Mouse (Mus musculus) spleen, embryonic (tissue): Measurements from ENCODE around the gene Mecp2.

Source experiments
- CTCF ChIA-PET: fragments of 350-600 bp; sonication (Branson Sonifier 250); formaldehyde crosslinking; loops from one replicate; lab custom pipeline; 2022; lab: Charles Lee

The Mecp2 gene

DNA sequence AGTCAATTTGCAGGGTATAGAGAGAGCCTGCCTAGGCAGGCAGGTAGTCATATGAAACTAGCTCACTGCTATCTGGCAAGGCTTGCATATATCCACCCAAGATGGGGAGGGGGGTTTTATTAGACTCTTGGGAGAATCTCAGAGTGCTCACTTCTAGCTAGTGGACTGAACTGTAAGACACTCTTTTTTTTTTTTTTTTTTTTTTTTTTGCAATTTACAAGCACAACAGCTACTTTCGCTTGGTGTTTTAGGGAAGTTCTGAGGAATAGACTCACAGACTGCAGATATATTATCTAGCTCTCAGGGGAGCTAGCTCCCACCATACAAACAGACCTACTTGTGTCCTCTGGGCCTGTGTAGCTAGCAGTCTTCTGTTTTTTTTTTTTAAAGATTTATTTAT lies 120.6 kb downstream of the Mecp2 start:
- CTCF ChIA-PET, result interaction anchor here (0.6 kb wide), 1 partner anchor 87 kb away, joined by 3 read pairs; no protein-coding TSS in a partner anchor

- CTCF ChIA-PET, result no interaction called here
These were observed 127.1 kb downstream of the Mecp2 start for GRCm38 (mm10) chrX:74008063-74008462.

DNA sequence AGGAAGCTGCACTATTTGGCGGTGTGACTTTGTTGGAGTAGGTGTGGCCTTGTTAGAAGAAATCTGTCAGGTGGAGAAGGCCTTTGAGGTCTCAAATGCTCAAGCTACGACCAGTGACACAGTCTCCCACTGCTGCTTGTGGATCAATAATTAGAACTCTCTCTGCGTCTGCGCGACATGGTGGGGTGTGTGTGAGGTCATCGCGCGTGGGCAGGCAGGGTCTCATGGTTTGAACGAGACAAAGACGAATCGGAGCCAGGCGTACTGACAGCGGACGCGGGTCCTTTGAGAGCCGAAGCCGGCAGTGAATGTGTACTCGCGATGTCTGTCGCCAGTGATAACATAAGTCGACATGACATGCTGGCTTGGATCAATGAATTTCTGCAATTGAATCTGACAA lies 128.8 kb downstream of the Mecp2 start:
- CTCF ChIA-PET, result no interaction called here

DNA sequence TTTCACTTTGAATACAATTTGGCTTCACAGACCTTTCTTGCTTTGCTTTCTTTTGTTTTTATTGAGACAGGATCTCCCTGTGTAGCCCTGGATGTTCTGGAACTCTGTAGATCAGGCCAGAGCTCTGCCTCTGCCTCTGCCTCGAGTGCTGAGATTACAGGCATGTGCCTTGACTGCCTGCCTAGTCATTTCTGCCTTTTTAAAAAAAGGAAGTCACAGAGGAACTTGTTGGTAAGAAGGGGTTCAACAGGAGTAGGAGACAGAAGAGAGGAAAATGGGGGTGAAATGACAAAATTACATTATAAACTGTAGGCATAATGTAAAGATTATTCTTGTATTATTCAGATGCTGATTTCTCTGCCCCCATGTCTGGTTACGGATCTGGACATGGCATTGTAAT lies 131.5 kb downstream of the Mecp2 start:
- CTCF ChIA-PET, result interaction anchor here (0.5 kb wide), 1 partner anchor 433 kb away, joined by 5 read pairs; no protein-coding TSS in a partner anchor

DNA sequence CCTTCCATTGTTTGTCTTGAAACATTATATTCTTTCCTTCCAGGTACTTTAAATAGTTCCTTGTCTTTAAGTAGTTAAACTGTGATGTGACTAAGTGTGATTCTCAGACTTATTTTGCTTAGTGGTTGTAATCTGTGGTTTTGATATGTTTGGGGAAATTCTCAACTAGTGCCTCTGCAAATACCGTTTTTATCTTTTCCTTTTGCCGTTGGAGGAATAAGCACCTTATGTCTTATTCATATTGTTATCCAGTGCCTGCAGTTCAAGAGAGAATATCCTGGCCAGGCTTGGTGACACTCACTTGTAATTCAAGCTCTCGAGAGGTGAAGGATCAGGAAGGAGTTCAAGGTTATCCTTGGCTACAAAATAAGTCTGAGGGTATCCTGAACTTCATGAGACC lies 134.1 kb downstream of the Mecp2 start:
- CTCF ChIA-PET, result no interaction called here

- CTCF ChIA-PET, result no interaction called here
These were observed 136.0 kb downstream of the Mecp2 start for GRCm38 (mm10) chrX:73998911-73999869.

- CTCF ChIA-PET, result no interaction called here
These were observed 157.4 kb downstream of the Mecp2 start for GRCm38 (mm10) chrX:73977783-73978182.
